Mouse (Mus musculus) mature B cell (primary cell): Measurements from ENCODE around the gene Aicda.

ENCODE experiments used
- in situ Hi-C: fragments of 300-500 bp; cut with MboI; formaldehyde crosslinking; loops from 2 replicates; pipeline ENCODE4 v1.14.3; 2019

Aicda gene

DNA sequence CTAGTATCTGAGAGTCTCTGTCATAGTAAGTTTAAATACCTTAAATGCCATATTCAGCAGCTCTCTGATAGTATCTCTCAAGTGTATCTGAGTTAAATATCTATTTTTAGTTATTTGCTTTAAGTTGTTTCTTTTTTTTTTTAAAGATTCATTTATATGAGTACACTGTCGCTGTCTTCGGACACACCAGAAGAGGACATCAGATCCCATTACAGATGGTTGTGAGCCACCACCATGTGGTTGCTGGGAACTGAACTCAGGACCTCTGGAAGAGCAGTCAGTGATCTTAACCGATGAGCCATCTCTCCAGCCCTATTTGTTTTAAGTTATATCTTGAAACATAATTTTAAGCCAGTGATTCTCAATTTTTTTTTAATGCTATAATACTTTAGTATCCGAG, 47.4 kb downstream of the Aicda start:
- in situ Hi-C loops: no loop called here

DNA sequence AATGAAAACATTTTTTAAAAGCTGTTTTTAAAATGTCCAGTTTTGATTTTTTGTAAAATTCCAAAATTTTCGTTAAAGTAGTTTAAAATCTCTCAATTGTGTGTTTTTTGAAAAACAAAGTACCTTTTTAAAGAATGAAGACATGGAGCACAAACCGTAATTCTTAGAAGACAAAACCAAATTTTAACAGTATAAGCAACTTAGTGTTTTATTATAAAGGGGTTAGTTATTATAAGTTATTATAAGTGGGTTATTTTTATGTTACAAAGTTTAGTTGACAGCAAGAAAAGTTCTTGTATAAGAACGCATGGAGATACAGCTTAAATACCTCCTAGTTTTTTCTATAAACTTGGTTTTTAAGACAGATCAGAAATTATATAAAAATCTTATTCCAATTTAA, 48.0 kb downstream of the Aicda start:
- in situ Hi-C loops: no loop called here

DNA sequence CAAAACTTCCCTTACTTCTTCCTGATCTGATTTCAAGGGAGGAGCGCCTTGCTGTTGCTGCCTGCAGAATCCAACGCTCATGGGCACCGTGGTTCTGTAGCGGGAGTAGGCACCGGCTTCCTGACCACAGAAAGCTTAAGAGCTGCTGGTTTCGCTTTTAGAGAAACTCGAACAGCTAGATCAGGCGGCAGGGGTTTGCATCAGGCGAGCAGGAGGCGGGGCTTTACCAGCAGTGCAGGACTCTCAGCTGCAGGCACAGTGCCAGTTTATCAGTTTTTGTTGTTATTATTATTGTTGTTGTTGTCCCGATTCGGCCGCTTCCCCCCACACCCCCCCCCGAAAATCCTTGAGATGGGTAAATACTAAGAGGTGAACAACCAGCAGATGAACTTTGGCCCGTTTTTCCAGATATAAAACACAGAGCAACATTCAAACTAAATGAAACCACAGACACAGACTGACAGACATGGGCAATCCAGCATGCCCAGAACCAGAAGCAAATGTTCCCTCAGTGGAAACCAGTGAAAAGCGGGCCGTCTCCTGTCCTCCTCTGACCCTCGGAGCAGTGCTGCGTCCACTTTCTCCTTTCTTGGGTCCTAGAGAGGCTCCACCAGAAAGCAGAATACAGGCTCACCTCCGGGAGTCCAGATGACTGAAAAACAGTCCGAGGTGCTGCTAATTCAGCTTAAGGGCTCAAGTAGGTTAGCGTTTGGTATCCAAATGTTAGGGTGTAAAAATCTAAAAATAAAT, 48.8 kb downstream of the Aicda start, which contains the start of gene Apobec1:
Gene Apobec1 (minus strand): TSS at position 203 of the 750 bp plus-strand sequence.
- in situ Hi-C loops: no loop called here

DNA sequence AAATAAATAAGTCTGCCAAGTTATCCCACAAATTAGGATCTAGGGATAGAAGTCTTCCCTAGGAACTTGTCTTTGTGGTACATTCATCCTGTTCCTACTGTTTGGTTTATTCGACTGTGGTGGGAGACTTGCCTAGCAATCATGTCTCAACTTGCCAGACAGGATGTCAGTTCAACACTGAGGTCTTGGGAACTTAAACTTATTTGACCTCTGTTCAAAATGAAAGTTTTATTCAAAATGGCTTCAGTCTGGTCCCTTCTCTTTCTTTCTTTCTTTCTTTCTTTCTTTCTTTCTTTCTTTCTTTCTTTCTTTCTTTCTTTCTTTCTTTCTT, 49.4 kb downstream of the Aicda start:
- in situ Hi-C loops: no loop called here

DNA sequence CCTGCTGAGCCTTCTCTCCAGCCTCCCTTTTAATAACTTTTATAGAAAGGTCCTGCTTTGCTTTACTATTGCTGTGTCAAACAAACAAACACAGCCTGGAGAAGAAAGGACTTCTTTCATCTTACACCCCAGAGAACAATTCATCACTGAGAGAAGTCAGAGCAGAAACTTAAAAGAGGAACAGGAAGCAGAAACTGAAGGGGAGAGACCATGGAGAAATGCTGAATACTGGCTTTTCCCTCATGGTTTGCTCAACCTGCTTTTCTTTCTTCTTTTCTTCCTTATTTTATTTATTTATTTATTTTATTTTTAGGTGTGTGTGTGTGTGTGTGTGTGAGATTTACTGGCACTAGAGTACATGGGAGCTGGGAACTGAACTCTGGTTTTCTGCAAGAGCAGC, 50.7 kb downstream of the Aicda start:
- in situ Hi-C loops: no loop called here

DNA sequence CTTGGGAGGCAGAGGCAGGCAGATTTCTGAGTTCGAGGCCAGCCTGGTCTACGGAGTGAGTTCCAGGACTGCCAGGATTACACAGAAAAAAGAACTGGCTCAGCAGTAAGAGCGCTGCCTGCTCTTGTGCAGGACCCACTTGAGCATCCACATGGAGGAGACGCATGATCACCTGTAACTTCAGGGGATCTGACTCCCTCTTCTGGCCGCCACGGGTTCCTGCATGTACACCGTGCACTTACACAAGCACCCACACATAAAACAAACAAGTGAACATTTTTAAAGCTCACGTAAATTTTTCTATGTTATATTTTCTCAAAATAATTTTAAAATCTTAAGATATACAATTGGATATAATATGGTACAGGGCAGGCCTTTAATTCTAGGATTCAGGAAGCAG, 51.9 kb downstream of the Aicda start:
- in situ Hi-C loops: no loop called here

DNA sequence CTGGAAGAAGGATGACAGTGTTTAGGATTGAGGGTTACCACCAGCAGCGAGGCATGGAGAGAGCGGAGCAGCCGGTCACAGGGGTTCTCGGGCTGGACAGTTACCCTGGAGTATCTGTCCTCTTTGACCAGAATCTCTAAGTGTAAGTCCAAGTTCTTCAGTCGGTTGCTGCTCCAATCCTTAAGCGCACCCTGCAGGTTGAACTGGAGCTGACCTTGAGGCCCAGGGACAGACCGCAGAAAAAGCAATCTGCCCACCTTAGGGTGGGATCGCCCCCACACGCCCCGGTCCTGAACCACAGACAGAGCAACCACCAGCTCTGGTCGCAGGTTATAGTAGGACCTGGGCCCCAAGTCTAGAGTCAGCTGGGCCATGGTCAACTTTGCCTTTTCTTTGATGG, 53.1 kb downstream of the Aicda start:
- in situ Hi-C loops: no loop called here

DNA sequence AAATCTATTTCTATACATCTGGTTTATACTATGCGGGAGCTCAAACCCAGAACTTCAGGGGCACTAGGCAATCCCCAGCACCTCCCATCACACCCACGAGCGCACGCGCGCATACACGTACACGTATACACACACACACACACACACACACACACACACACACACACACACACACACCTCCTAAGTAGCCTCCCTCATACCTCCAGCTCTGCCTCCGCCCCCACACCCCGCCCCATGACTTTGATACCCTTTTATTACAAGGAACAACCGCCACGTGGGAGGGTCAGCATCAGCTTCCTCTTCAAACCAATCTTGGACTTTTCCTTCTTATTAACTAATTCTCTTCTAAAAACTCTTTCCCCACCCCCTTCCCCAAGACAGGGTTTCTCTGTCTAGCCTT, 54.1 kb downstream of the Aicda start:
- in situ Hi-C loops: no loop called here

DNA sequence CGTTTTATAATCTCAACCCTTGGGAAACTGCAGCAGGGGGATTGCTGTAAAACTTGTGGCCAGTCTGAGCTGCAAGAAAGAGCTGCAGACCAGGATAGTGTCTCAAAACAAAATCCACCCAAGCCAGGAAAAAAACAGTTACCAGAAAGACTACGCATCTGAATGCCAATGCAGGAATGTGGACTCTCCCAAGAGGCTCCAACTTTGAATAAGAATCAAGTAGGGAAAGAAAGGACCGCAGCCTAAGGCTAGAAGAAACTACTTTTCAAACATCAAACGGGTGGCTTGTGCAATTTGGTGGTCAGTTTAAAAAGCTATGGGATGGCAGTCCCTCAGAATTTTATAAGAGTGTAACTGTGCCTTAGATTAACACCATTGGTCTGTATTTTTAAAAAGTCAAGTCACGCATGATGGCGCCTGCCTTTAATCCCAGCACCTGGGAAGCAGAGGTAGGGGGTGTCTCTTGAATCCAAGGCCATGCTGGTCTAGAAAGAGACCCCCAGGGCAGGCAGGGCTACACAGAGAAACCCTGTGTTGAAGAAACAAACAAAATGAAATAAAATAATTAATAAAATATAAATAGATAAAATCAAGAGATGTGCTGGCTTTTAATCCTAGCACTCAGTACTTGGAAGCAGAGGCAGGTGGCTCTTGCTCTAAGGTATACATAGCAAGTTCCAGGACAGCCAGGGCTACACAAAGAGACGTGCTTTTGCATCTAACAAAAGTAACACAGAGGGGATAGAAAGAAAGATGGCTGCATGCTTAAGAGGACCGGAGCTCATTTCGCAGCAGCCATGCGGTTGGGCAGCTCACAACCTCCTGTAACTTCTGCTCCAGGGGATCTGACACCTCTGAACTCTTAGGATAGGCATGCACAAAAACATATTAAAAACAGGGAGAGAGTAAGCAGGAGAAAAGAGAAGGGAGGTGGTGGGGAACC, 55.1 kb downstream of the Aicda start:
- in situ Hi-C loops: no loop called here

DNA sequence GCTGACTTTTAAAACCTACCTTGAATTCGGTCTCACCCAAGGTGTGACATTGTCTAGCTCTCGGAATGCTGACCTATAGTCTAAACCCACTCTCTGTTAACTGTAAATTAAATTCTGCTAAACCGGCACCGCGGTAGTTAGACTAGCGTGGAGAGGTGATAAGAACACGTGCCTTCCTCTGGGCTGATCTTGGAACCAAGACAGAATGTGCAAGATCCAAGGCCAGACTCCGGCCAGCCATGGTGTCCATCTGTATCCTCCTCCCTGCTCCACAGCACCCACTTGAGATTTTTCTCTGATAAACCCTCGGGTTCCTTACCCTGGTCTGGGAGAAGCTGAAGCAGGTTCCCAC, 55.8 kb downstream of the Aicda start:
- in situ Hi-C loops: no loop called here

DNA sequence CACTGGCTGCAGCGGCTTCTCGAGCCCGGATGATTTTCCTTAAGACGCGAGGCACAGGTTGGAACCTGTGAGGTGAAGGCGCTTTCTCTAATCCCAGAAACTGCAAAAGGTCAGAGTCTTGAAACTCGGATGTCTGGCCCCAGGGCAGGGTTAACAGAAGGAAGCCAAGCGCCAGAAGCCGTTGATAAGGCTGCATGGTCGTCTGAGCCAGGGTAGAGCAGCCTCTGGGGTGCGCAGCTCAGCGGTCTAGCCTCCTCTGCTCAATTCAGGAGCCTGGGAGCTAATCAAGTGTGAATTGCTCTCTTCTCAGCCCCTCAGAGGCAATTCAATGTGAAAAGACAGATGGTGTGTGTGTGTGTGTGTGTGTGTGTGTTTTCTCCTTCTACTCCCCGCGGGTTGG, 56.2 kb downstream of the Aicda start, which contains the start of gene Gdf3:
Gene Gdf3 (minus strand): TSS at position 317 of the 400 bp plus-strand sequence.
- in situ Hi-C loops: no loop called here

DNA sequence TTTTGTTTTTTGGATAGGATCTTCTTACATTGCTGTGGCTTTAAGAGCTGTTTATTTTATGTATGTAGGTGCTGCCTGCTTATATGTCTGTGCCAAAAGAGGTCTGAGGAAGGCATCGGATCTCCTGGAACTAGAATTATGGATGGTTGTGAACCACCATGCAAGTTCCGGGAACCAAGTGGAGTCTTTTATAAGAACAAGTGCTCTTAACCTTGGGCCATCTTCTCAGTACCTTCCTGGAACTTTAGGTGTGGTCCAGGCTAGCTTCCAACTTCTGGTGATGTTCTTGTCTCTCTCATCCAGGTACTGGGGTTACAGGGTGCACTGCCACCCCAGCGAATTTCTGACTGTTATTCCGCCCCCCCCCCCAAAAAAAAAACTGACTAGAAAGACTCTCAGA, 58.8 kb downstream of the Aicda start:
- in situ Hi-C loops: no loop called here
